Mouse (Mus musculus): Measurements from ENCODE around the gene Cacna1c.

Gene Cacna1c

DNA sequence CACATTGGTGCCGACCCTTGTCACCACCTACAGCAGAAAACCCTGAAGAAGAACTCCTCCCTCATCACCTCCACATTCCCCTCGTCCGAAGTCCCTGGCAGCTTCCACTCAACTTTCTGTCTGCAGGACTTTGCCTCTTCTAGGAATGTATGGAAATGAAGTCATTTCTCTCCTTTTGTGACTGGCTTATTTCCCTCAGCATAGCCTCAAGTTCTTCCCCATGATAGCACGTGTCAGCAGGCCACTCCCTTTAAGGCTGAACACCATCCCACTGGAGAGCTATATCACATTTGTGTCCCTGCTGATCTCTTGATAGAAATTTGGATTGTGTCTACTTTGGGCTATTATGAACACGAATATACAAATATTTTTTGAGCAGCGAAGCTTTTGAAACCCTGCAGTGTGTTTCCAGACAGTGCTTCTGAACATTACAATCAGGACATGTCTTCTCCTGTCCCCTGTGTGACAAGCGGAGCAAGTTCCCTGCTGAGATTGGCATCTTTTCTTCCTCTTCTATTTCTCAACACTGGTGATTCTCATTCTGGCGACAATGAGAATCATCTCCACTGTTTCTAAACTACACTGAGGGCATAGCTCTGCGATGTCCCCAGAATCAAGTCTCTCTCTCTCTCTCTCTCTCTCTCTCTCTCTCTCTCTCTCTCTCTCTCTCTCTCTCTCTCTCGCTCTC, 224.2 kb downstream of the Cacna1c start:
- no peak for DNase-seq (ENCODE audit: inconsistent age in 2 of 2, low spot score in 1 of 2)

DNA sequence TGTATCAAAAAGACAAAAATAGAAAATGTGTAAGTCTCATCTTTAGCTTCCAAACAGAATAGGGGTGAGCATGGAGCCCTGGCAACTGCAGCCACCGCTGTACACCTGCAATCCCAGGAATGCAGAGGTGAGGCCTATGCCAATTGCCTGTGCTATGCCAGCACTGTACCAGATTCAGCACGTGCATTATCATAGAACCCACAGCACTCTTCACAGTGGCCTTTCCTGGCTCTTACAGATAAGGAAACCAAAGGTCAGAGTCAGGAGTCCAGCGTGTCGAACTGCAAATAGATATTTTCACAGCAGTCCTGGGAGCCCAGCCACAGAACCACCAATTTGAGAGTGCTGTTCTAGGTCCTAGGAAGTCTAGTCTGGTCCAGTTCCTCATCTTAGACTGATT, 227.4 kb downstream of the Cacna1c start:
- DNase-seq (ENCODE audit: inconsistent age in 2 of 2, low spot score in 1 of 2) = no peak

DNA sequence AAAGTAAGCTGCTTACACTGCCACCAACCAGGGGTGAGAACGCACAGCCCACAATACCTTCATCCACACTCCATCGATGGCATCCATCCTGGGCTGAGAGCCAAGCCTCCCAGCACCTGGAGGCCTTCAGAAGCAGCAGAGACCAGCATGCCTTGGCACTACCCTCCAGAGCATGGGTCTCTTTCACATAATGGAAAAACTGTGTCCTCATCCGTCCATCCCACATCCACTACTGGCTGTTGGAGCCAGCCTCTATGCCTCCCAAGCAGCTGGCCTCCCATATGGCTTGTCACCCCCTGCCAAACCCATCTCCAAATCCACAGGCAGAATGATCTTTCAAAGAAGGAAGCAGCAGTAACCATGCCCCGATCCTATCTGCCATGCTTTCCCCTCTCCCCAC, 229.3 kb downstream of the Cacna1c start:
- no peak for DNase-seq (ENCODE audit: inconsistent age in 2 of 2, low spot score in 1 of 2)

DNA sequence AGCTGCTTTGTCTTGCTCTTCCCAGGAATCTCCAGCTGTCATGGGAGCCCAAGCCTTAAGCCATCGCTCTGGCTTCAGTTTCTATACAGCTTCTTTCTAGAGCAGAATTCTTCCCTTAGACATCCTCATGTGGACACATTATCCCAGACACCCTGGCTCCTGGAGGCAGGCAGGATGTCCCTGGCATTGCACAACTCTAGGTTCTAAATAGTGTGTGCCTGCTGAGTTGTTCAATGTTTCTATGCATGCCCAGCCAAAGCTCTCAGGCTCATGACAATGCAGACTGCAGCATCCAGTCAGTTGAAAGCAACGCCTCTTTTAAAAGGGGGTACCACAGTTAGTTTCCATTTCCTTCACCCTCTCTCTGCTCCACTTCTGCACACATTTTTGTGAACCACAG, 230.6 kb downstream of the Cacna1c start:
- DNase-seq (ENCODE audit: inconsistent age in 2 of 2, low spot score in 1 of 2) = no peak

DNA sequence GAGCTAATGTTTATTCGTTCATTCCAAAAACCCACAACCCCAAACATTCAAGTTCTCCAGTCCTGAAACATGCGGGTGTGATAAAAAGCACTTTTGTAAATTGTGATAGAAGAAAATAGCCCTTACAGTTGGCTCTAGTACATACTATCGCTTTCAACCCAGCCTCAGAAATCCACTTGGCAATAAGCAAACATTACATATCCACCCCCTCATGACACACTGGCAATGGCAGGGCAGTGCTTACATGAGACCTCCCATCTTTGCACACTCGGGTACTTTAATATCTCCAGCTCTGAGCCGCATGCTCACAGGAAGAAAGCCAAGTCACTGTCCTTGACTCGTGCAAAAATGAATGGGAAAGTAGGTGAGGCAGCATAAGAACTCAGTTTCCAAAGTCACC, 232.4 kb downstream of the Cacna1c start:
- DNase-seq (ENCODE audit: inconsistent age in 2 of 2, low spot score in 1 of 2) = peak in 1 of 2 experiments; percentile 76

DNA sequence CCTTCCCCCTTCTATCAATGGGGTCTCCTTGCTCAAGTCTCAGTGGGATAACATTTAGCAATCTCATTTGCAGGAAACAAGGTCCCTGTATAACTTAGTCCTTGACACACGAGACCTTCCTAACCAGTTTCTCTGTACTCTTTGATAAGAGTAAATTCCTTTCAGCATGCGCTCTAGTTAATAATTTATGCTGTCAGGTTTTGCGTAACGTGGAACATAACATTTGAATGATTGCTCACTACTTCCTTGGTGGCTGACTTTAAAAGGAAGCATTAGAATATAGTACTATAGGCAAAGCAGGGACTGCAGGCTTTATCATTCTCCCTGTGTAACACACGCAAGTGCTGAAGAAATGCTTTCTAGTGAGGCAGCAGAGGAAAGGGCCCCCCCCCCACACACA, 232.9 kb downstream of the Cacna1c start:
- DNase-seq (ENCODE audit: inconsistent age in 2 of 2, low spot score in 1 of 2) = no peak

DNA sequence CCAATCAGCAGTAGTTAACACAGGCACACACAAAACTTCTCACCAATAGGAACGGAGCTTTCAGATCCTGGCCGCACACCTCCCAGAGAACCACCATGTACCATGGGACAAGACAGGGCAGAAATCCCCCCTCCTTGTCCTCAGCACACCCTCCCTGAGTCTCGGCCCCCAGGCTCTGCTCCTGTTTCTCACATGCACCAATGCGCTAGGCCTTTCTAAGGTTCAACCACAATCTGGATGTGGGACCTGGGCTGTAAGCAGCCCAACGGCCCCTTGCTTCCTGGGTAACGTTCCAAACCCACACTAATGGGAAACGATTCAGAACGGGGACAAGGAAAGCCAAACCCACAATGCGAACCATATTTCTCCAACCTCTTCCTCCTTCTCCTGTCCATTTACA, 237.7 kb downstream of the Cacna1c start:
- DNase-seq (ENCODE audit: inconsistent age in 2 of 2, low spot score in 1 of 2) = no peak

DNA sequence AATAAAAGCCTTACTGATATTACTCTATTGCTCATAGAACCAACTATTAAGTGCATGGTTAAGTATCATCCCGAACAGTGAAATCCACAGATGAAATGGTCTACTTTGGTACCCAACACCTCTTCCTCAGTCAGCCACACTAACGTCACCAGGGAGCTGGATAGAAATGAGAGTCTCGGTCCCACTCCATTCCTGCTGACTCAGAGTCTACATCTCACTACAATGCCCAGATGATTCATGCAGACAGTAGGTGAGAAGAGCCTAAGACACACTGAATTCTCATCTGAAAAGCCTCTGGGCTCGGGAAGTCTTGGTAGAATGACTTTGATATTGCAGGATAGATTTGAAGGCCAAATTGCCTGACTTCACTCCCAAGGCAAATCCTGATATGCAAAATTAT, 240.0 kb downstream of the Cacna1c start:
- DNase-seq (ENCODE audit: inconsistent age in 2 of 2, low spot score in 1 of 2) = peak in 1 of 2 experiments; percentile 66

DNA sequence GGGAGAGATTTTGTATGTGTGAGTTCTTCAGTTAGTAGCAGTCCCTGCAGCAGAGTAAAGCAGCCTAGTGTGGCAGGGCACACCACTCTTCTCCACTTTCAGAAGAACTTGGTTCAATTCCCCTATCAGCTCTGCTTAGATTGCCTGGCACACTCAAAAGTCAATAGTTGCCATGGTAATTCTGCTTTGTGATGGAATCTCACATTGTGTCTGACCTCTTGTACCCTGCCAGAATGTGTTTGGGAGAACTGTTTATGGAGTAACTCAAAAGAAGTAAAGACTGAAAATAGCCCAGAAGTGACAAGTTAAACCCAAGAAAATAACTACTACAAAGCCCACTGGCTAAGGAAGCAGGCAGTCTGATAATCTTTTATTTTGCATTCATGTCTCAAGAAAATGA, 240.4 kb downstream of the Cacna1c start:
- no peak for DNase-seq (ENCODE audit: inconsistent age in 2 of 2, low spot score in 1 of 2)

DNA sequence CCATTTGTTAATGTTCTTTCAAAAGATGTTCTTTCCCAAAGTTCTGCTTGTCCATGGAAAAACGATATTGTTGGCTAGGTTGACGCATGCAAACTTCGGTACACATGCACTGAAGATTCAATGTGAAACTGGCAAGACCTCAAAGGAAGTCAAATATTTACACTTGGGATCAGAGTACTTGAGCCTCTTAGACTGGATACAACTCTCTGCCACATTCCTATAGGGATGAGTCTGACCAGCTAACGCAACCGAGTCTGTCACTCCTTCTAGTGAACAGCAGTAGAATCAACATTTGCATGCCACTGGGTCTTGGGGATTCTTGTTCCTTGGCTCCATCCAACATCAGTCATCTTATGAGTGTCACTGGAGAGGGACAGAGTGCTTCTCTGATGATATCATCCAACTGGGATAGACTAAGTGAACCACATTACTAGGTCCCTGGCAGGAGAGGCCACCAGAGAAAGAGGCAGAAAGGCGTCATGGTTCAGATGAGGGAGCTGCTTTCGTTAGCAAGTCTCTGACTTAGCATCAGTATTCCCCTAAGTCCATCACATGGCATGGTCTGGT, 241.1 kb downstream of the Cacna1c start:
- no peak for DNase-seq (ENCODE audit: inconsistent age in 2 of 2, low spot score in 1 of 2)

DNA sequence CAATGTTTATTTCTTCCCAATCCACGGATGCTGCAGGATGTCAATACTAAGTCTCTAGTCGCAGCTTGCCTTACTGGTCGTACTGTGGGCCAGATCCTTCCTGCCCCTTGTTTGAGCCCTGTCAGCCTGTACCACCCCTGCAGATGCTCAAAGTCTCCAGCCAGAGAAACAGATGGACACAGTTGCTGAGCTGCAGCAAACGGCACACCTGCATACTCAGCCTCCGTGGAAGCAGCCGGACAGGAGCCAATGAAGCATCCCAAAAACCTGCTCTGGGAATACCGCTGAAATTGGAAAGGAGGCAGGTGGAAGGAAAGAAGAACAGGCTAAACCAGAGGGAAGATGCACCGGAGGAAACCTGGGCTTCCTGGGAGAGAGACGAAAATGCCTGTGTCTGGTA, 243.8 kb downstream of the Cacna1c start:
- no peak for DNase-seq (ENCODE audit: inconsistent age in 2 of 2, low spot score in 1 of 2)

DNA sequence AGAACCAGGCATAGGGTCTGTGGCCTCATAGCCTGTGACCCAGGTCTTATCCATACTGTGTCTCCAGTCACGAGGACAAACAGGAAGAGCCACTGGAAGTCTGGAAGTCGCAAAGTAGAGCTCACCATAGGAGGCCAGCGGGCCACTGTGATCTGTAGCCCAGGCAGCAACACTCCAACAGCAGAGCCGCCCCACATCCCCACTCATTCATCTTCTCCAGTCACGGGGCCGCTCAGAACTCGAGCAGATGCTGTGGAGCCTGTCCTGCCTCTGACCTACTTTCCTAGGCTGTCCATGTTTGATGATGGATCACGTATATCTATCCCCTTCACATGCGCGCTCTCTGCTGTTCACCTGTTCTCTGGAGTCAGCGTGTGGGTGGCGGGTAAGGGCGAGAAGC, 246.0 kb downstream of the Cacna1c start:
- peak; percentile 71 to 83 for DNase-seq (ENCODE audit: inconsistent age in 2 of 2, low spot score in 1 of 2)

DNA sequence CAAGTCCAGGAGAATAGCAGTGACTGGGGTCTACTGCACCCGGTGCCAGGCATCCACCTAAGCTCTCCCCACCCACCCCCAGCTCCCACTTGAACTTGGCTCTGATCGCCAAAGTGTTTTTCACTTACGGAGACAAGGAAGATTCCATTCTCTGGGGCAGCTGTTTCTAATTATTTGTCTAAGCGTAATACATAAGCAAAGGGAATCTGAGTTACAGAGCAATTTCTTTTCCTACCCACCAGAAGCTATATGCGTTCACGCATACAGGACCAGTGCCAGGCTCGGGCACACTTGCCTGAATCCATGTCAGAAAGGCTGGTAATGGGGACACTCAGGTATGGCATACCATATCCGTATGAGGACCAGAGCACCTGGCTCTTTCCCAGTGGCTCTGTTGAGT, 248.9 kb downstream of the Cacna1c start:
- no peak for DNase-seq (ENCODE audit: inconsistent age in 2 of 2, low spot score in 1 of 2)

DNA sequence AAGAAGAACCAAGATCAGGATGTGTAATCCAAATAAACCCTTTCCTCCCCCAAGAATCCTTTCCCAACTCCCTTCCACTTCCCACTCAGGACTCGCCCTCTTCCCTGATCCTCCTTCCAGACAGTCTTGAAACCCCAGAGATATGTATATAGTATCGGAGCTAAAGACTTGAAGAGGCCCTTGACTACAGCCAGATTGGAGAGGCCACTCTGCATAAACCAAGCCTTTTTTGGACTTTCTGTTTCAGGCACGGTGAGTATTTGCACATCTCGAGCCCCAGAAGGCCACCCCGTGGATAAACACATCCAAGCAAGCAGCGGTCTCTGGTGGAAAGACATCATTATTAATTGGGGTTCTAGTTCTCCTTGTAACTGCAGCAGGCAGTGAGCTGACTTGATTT, 249.6 kb downstream of the Cacna1c start:
- DNase-seq (ENCODE audit: inconsistent age in 2 of 2, low spot score in 1 of 2) = no peak

DNA sequence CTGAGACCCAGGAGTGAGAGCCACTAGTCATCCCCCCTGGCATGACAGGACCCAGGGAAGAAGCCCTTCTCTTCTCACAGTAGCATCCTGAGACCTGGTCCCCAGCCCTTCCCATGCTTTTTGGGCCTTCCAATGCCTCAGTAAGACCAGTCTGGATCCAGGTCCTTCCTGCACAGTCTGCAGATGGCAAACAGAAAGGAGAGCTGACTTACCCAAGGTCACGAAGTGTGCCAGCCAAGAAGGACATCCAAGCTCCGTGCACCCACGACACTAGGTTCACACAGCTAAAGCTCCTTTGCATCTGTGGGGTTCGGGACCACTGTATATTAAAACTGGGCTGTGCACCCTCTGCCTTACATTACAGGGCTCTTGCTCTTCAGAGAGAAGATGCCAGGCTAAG, 252.1 kb downstream of the Cacna1c start:
- peak; percentile 60 to 74 for DNase-seq (ENCODE audit: inconsistent age in 2 of 2, low spot score in 1 of 2)

DNA sequence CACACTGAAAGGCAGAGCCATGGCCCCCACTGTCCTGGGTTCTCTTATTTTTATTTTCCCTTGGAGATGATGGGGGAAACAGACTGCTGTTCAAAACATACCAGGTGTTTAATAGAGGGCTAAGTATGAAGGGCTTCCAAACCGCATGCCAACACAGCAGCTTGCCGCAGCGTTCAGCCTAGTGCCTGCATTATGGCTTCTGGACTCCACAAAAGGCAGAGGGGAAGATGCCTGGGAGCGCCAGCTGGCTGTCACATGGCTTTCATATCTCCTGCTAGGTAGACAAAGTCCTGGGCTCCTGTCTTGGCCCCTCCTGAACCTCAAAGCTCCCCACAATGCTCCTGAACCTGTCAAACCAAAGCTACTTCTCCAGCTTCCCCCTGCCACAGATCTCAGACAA, 254.4 kb downstream of the Cacna1c start:
- DNase-seq (ENCODE audit: inconsistent age in 2 of 2, low spot score in 1 of 2) = no peak

DNA sequence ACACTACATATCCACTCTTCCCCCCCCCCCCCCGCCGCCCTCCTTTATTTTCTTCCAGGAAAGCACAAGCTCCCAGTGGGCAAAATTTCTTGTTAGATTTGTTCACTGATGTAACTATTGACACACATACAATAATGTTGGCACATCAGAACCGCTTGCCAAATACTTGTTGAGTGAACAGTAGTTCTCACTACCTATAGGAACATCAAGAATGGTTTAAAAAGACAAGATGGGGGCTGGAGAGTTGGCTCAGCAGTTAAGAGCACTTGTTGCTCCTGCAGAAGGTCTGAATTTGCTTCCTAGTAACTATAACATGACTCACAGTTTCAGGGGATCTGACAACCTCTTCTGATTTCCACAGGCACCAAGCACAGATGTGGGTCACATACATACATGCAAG, 255.2 kb downstream of the Cacna1c start:
- DNase-seq (ENCODE audit: inconsistent age in 2 of 2, low spot score in 1 of 2) = no peak

DNA sequence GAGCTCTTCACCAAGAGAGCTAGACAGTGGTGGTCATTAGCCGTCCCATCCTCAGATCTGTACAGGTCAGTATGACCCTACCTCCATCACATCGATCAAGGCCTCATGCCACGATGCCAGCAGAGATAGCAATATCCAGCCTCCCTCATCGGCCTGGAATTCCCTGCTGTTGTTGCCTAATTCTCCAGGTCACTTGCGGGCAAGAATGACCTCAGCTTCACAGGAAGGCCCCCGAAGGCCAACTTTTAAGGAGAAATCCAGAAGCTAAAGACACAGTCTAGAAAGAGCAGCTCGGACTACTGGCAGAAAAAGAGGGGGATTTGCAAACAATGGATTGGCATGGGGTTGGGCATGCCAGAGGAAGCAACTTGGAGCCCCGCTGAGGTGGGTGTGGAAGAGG, 256.6 kb downstream of the Cacna1c start:
- peak; percentile 87 to 92 for DNase-seq (ENCODE audit: inconsistent age in 2 of 2, low spot score in 1 of 2)

DNA sequence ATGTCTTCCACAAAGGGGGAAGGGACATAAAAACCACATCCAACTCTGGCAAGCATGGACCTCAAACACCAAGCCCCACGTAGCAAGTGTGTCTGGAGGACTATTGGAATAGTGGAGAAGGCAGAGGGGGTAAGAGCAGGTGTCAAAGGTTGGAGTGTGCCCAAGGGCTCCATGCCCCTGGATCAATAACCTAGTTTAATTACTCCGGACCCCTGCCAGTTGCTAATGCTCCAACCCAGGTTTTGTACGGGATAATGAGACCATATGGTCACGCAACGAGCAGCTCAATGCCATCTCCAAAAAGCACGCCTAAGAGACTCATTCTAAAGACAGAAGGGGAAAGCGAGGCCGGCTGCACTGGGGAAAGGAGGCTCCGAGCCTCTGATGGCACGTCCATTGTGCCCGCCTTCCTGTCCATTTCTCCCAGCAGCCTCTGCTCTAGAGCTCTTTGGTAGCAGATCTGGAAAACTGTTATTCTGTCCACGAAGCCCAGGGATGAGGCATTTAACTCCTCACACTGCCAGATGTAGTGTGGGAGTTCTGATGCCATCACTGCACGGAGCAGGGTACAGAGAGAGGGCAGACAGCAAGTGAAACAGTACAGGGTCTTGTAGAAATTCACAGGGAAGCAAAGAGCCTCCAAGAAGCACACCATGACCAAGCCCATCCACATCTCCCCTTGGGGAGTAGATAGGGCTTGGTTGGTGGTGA, 257.7 kb downstream of the Cacna1c start:
- DNase-seq (ENCODE audit: inconsistent age in 2 of 2, low spot score in 1 of 2) = no peak

DNA sequence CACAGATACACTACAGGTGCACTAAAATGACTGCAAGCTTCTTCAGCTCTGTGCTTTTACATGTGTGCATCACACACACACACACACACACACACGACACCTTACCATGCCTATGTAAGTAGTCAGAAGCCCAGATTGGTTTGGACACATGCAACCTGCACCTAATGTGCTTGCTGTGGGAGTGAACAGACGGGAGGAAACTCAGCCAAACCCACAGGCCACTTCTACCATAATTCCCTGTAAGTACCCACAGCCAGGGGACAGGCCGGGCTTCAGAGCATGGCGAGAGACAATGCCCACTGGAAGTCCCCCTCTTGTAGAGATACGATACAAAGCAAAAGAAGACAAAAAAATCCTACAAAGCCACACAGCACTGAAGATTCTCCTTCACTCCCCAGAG, 258.7 kb downstream of the Cacna1c start:
- no peak for DNase-seq (ENCODE audit: inconsistent age in 2 of 2, low spot score in 1 of 2)

DNA sequence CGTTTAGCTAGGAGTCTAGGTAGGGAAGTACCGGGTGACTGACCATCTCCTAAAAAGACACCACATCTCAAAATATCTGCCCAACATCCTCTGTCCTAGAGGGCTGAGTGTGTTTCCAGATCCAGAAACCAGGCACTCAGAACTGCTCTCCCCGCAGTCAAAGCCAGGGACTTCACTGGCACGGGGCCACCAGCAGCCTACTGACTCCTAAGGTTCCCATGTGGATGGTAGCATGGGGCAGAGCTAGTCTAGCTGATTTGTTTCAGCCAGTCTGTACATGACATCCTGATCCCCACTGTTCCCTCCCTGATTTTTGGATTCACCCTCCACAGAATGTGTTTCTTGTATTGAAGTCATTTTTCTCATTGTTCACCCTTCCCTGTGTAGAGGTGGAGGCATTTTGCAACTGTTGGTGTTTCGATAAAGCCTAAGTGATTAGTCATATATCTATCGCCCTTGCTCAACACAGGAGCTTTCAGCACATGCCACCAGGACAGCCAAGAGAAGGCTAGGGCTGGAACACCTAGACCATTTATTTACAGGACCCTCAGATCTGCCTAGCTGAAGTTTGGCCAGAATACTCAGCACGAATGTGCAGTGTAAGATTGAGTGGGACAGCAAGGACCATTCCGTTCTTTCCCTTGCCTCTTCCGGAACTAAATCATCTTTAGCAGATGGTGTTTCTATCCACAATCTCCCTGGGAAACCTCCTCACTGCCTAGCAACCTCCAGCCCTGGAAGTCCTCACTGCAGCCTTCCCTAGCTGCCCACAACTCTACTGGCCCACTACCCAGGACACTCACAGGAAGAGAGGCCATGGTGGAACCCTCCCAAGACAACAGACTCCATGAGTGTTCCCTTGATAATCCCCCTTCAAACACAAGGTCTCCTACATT, 260.4 kb downstream of the Cacna1c start:
- DNase-seq (ENCODE audit: inconsistent age in 2 of 2, low spot score in 1 of 2) = peak; percentile 71 to 91
